In genomic region chr3:35481841-35482240, GRCm38 (mm10) we compare ENCODE assay signal across 8 mouse cellular contexts.
DNase-seq lines count a peak whose midpoint lies in the region; ATAC-seq and TF ChIP-seq lines count a peak whose summit lies in the region.

No protein-coding gene starts in this region.

- peaks cover 12% of the 10 kb centered on the region for H3K4me1 ChIP-seq in hindbrain, embryonic 15.5 days (replicated peaks)
- H3K4me1 ChIP-seq in neural tube, embryonic 14.5 days (ENCODE audit: control insufficient read depth, insufficient read depth, low read length) = peaks cover 3% of the 10 kb centered on the region; the same call in 1 of the 2 replicates
- H3K4me1 ChIP-seq in kidney, embryonic 16.5 days (ENCODE audit: insufficient read depth, low read length) = no peaks in the 10 kb centered on the region

- peak overlapping the region; percentile 44 for H3K4me2 ChIP-seq in hindbrain, embryonic 15.5 days
- H3K4me2 ChIP-seq in neural tube, embryonic 14.5 days (ENCODE audit: low read depth, low read length) = peak overlapping the region; percentile 39
- no peak overlapping the region for H3K4me2 ChIP-seq in kidney, embryonic 16.5 days (replicated peaks; ENCODE audit: low read depth, low read length)

- no peaks in the 10 kb centered on the region; the same call in 1 of the 2 replicates for H3K27me3 ChIP-seq in hindbrain, embryonic 15.5 days
- no peaks in the 10 kb centered on the region for H3K27me3 ChIP-seq in neural tube, embryonic 14.5 days (ENCODE audit: control insufficient read depth, insufficient read depth, low read length)
- H3K27me3 ChIP-seq in kidney, embryonic 16.5 days (ENCODE audit: insufficient read depth, low read length) = peaks cover 22% of the 10 kb centered on the region

- peak; percentile 63 for ATAC-seq in hindbrain, embryonic 15.5 days (ENCODE audit: low FRiP score, low read depth)
- ATAC-seq in neural tube, embryonic 14.5 days (ENCODE audit: low read depth) = peak; percentile 66; the same call in 1 of the 2 replicates
- no peak for ATAC-seq in kidney, embryonic 16.5 days (ENCODE audit: low FRiP score, low TSS enrichment)
- no peak for ATAC-seq in granulocyte monocyte progenitor cell, adult 5-6 weeks (replicated peaks; ENCODE audit: poor library complexity, severe bottlenecking)

- H3K27ac ChIP-seq in left cerebral cortex, adult 2 months = no peak overlapping the region
- peak overlapping the region; percentile 19; the same call in 1 of the 2 replicates for H3K27ac ChIP-seq in hindbrain, embryonic 15.5 days (replicated peaks)
- no peak overlapping the region for H3K27ac ChIP-seq in neural tube, embryonic 14.5 days (ENCODE audit: low read depth, low read length)
- H3K27ac ChIP-seq in kidney, embryonic 16.5 days (ENCODE audit: low read length) = no peak overlapping the region

- intact Hi-C loops in left cerebral cortex, adult 2 months (cut with DNase I) = loop anchor here (1.0 to 10.0 kb wide), 8 partner anchors 140 to 1627 kb away; partner anchors contain the start of gene Dnajc19

- TF ChIP-seq CTCF in left cerebral cortex, adult 2 months (IDR thresholded peaks at IDR 0.05) = no peak

- 0 out of 2 replicates have a peak overlapping the region, but pooled peaks have one; percentile 2 for H3K9ac ChIP-seq in hindbrain, embryonic 15.5 days
- H3K9ac ChIP-seq in neural tube, embryonic 14.5 days (replicated peaks; ENCODE audit: low read depth, low read length) = no peak overlapping the region
- no peak overlapping the region for H3K9ac ChIP-seq in kidney, embryonic 16.5 days (replicated peaks; ENCODE audit: low read length)

- DNase-seq in adrenal gland, postnatal 14 days = peak; percentile 7
- DNase-seq in adrenal gland, adult 2 months = no peak
- DNase-seq in left cerebral cortex, adult 2 months (ENCODE audit: extremely low spot score in 1 of 2, low spot score in 2 of 2) = no peak
- DNase-seq in left cerebral cortex, adult 9 months (ENCODE audit: low spot score in 2 of 2) = no peak

- 18% methylated on average over 11 of the region's 11 CpGs for WGBS in hindbrain, embryonic 15.5 days
- 24% methylated on average over 11 of the region's 11 CpGs for WGBS in neural tube, embryonic 14.5 days
- 47% methylated on average over 11 of the region's 11 CpGs for WGBS in kidney, embryonic 16.5 days

- no peaks in the 10 kb centered on the region for H3K9me3 ChIP-seq in hindbrain, embryonic 15.5 days
- no peaks in the 10 kb centered on the region for H3K9me3 ChIP-seq in neural tube, embryonic 14.5 days (ENCODE audit: control insufficient read depth, low read length)
- no peaks in the 10 kb centered on the region for H3K9me3 ChIP-seq in kidney, embryonic 16.5 days (ENCODE audit: low read length)

- no peaks in the 10 kb centered on the region for H3K36me3 ChIP-seq in hindbrain, embryonic 15.5 days
- H3K36me3 ChIP-seq in neural tube, embryonic 14.5 days (ENCODE audit: control insufficient read depth, insufficient read depth, low read length) = no peaks in the 10 kb centered on the region
- H3K36me3 ChIP-seq in kidney, embryonic 16.5 days (ENCODE audit: insufficient read depth, low read length) = no peaks in the 10 kb centered on the region

- peak overlapping the region; percentile 38 for H3K4me3 ChIP-seq in left cerebral cortex, adult 2 months
- peak overlapping the region; percentile 4; the same call in 1 of the 2 replicates for H3K4me3 ChIP-seq in hindbrain, embryonic 15.5 days
- no peak overlapping the region for H3K4me3 ChIP-seq in neural tube, embryonic 14.5 days (ENCODE audit: low read depth, low read length)
- H3K4me3 ChIP-seq in kidney, embryonic 16.5 days (ENCODE audit: low read length) = no peak overlapping the region

Comparison
In these comparisons a context has a peak if more than half of its experiments do, and no peak if none do; other contexts are left out.
1. H3K4me3 ChIP-seq: peak in left cerebral cortex, adult 2 months (single experiment) and hindbrain, embryonic 15.5 days (single experiment); none in neural tube, embryonic 14.5 days (single experiment) and kidney, embryonic 16.5 days (single experiment).
2. ATAC-seq: peak in hindbrain, embryonic 15.5 days (single experiment) and neural tube, embryonic 14.5 days (single experiment); none in kidney, embryonic 16.5 days (single experiment) and granulocyte monocyte progenitor cell, adult 5-6 weeks (single experiment).